Mouse (Mus musculus): ENCODE results near the gene Romo1. TPM values are rescaled to one million over a fixed set of nuclear protein-coding genes. Genes with fewer than 3 reads are reported as not detected.
"Not testable (repeated sequence)": the region's sequence is repeated elsewhere in the genome, so short reads cannot be mapped to it uniquely, and the experiment has no call there.

The Romo1 gene
- 380 and 410 TPM in 2 replicates for polyA plus RNA-seq (2016; fragmentation: Nextera tagmentation; extraction: Ambion mirVana)

DNA sequence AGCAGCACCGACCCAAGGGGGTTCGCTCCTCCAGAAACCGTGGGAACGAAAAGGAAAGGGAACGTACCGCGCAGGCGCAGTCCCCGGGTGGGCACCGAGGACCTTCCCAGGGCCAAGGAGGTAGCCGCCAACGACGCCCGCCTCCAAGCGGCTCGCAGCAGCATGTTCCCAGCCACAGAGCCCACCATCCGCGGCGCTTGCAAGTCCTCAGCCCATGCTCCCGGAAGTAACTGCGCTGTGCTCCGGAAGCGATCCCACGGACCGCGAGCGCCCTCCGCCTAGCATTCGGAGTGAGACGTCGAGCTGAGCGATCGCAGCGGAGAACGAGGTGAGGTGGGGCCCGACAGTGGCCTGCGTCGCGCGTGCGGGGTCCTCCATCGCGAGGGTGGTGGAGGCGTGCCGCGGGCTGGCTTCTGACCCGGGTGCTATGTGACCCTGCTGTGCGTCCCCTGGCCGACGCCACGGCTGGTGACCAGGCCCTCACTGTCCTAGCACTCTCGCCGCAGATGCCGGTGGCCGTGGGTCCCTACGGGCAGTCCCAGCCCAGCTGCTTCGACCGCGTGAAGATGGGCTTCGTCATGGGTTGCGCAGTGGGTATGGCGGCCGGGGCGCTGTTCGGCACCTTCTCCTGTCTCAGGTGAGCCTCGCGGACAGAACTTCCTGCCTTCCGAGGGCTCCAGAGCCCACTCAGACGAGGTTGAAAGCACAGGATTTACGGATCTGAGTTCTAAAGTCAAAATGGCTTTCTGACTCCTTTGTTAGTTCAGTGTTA is at the start of gene Romo1, which contains the start of gene Nfs1:
Gene Romo1, plus strand, starts transcription at position 87 of the 772 bp plus-strand sequence.
Gene Nfs1, minus strand, starts transcription at position 234 of the 772 bp plus-strand sequence.
- Histone ChIP-seq H3K27me3 (ENCODE audit: low read depth, poor library complexity, severe bottlenecking) (no peaks in the 10 kb centered on the region), H3K4me3 (peak within 1 kb of the TSS; percentile 81), H3K4me1 (peaks cover 10% of the 10 kb centered on the region), H3K27ac (peak within 1 kb of the TSS; percentile 93), H3K36me3 (peaks cover 46% of the 10 kb centered on the region), H3K9me3 (replicated peaks) (no peaks in the 10 kb centered on the region)
- under 1% methylated on average over 70 of the region's 70 CpGs for WGBS
- peak; percentile 98 for DNase-seq (ENCODE audit: low spot score)

GRCm38 (mm10) chr2:156110627-156111357 is 33.0 kb upstream of the Romo1 start:
- Histone ChIP-seq H3K36me3 (peaks cover 24% of the 10 kb centered on the region), H3K9me3 (replicated peaks) (no peaks in the 10 kb centered on the region), H3K27ac (peak overlapping the region; percentile 99), H3K27me3 (ENCODE audit: low read depth, poor library complexity, severe bottlenecking) (no peaks in the 10 kb centered on the region), H3K4me3 (peak overlapping the region; percentile 97), H3K4me1 (peaks cover 10% of the 10 kb centered on the region)
- 2% methylated on average over 16 of the region's 16 CpGs for WGBS
- DNase-seq (ENCODE audit: low spot score), result peak; percentile 62

GRCm38 (mm10) chr2:156111358-156112079 is 32.3 kb upstream of the Romo1 start, which contains the start of the genes Cpne1 and Rbm12:
Cpne1 (minus strand) TSS chr2:156111965.
Rbm12 (minus strand) TSS chr2:156111978.
- peak; percentile 97 for DNase-seq (ENCODE audit: low spot score)
- H3K27ac ChIP-seq, result peak within 1 kb of the TSS; percentile 99
- no peaks in the 10 kb centered on the region for H3K9me3 ChIP-seq (replicated peaks)
- H3K4me3 ChIP-seq, result peak within 1 kb of the TSS; percentile 97
- WGBS, result under 1% methylated on average over 74 of the region's 74 CpGs
- no peaks in the 10 kb centered on the region for H3K27me3 ChIP-seq (ENCODE audit: low read depth, poor library complexity, severe bottlenecking)
- H3K36me3 ChIP-seq, result peaks cover 20% of the 10 kb centered on the region
- peaks cover 10% of the 10 kb centered on the region for H3K4me1 ChIP-seq

DNA sequence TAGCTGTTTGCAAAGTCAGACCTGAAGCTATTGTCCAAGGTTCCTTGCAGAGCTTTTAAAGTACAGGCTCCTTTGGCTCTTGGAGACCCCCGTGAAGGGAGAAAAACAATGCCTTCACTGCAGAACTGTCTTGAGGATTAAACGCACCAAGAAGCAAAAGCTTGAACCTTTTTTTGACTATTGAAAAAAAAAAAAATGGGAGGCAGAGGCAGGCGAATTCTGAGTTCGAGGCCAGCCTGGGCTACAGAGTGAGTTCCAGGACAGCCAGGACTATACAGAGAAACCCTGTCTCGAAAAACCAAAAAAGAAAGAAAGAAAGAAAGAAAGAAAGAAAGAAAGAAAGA is 31.8 kb upstream of the Romo1 start:
- WGBS, result 36% methylated on average over 5 of the region's 5 CpGs
- DNase-seq (ENCODE audit: low spot score); H3K4me1 ChIP-seq; H3K9me3 ChIP-seq (replicated peaks); H3K27me3 ChIP-seq (ENCODE audit: low read depth, poor library complexity, severe bottlenecking): not testable (repeated sequence)
- H3K4me3 ChIP-seq, result peak overlapping the region; percentile 97
- H3K27ac ChIP-seq, result peak overlapping the region; percentile 99
- H3K36me3 ChIP-seq, result peaks cover 20% of the 10 kb centered on the region

DNA sequence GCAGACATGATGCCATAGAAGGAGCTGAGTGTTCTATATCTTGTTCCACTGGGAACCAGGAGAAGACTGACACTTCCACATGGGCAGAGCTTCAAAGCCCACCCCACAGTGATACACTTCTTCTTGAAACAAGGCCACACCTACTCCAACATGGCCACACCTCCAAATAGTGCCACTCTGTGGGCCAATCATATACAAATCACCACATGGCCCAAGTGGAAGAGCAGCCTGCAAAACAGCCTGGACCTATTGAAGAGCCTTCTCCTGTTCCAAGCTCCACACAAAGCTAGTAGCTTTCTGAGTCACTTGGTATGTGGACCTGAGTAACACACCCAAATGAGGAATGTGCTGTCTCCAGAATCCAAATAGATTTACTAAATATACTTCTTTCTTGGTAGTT is 24.3 kb upstream of the Romo1 start:
- H3K4me1 ChIP-seq, result no peaks in the 10 kb centered on the region
- DNase-seq (ENCODE audit: low spot score), result no peak

GRCm38 (mm10) chr2:156123731-156124130 is 20.1 kb upstream of the Romo1 start:
- H3K27ac ChIP-seq, result no peak overlapping the region
- no peaks in the 10 kb centered on the region for H3K9me3 ChIP-seq (replicated peaks)
- 94% methylated on average over 5 of the region's 5 CpGs for WGBS
- H3K36me3 ChIP-seq, result peaks cover 41% of the 10 kb centered on the region
- no peak for DNase-seq (ENCODE audit: low spot score)
- H3K4me3 ChIP-seq, result no peak overlapping the region
- H3K27me3 ChIP-seq (ENCODE audit: low read depth, poor library complexity, severe bottlenecking), result no peaks in the 10 kb centered on the region
- H3K4me1 ChIP-seq, result no peaks in the 10 kb centered on the region

More for the DNA sequence above, 24.3 kb upstream of the Romo1 start:
- Histone ChIP-seq H3K36me3 (peaks cover 11% of the 10 kb centered on the region), H3K4me3 (no peak overlapping the region), H3K9me3 (replicated peaks) (no peaks in the 10 kb centered on the region), H3K27me3 (ENCODE audit: low read depth, poor library complexity, severe bottlenecking) (no peaks in the 10 kb centered on the region), H3K27ac (no peak overlapping the region)

DNA sequence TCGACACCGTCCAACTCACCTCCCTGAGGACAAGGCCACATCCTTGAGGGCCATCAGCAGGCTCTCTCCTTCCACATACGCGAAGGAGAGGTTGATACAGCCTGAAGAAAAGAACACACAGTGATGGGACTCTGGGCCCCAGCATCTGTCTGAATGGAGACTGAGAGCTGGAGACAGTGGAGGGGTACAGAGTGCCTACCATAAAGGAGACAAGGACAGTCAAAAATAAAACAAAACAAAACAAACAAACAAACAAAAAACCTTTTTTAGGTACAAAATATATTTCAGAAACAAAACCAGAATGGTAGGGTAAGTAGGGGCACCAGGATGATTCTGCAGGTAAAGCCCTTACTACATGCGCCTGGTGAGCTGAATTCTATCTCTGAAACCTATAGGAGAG is 16.8 kb upstream of the Romo1 start, which contains the start of gene Gm28036:
Gene Gm28036, minus strand, starts transcription at position 101 of the 400 bp plus-strand sequence.
- no peak for DNase-seq (ENCODE audit: low spot score)
- no peaks in the 10 kb centered on the region for H3K9me3 ChIP-seq (replicated peaks)
- H3K36me3 ChIP-seq, result peaks cover 54% of the 10 kb centered on the region
- no peaks in the 10 kb centered on the region for H3K27me3 ChIP-seq (ENCODE audit: low read depth, poor library complexity, severe bottlenecking)
- WGBS, result 95% methylated on average over 5 of the region's 5 CpGs
- no peak within 1 kb of the TSS for H3K4me3 ChIP-seq
- H3K4me1 ChIP-seq, result no peaks in the 10 kb centered on the region
- H3K27ac ChIP-seq, result no peak within 1 kb of the TSS

GRCm38 (mm10) chr2:156134161-156134560 is 9.7 kb upstream of the Romo1 start:
- H3K36me3 ChIP-seq, result peaks cover 33% of the 10 kb centered on the region
- no peaks in the 10 kb centered on the region for H3K4me1 ChIP-seq
- no peaks in the 10 kb centered on the region for H3K27me3 ChIP-seq (ENCODE audit: low read depth, poor library complexity, severe bottlenecking)
- no peak overlapping the region for H3K4me3 ChIP-seq
- no peak overlapping the region for H3K27ac ChIP-seq
- WGBS, result 89% methylated on average over 5 of the region's 5 CpGs
- DNase-seq (ENCODE audit: low spot score), result no peak
- H3K9me3 ChIP-seq (replicated peaks), result no peaks in the 10 kb centered on the region

GRCm38 (mm10) chr2:156135695-156136094 is 8.1 kb upstream of the Romo1 start:
- H3K4me1 ChIP-seq, result no peaks in the 10 kb centered on the region
- peaks cover 38% of the 10 kb centered on the region for H3K36me3 ChIP-seq
- 89% methylated on average over 6 of the region's 6 CpGs for WGBS
- H3K9me3 ChIP-seq (replicated peaks), result no peaks in the 10 kb centered on the region
- H3K27me3 ChIP-seq (ENCODE audit: low read depth, poor library complexity, severe bottlenecking), result no peaks in the 10 kb centered on the region
- no peak overlapping the region for H3K27ac ChIP-seq
- no peak for DNase-seq (ENCODE audit: low spot score)
- no peak overlapping the region for H3K4me3 ChIP-seq

- Histone ChIP-seq H3K27me3 (ENCODE audit: low read depth, poor library complexity, severe bottlenecking) (no peaks in the 10 kb centered on the region), H3K36me3 (peaks cover 41% of the 10 kb centered on the region), H3K4me3 (peak overlapping the region; percentile 81), H3K27ac (no peak overlapping the region), H3K4me1 (peaks cover 10% of the 10 kb centered on the region), H3K9me3 (replicated peaks) (no peaks in the 10 kb centered on the region)
- DNase-seq (ENCODE audit: low spot score), result no peak
- WGBS, result 87% methylated on average over 2 of the region's 2 CpGs
Observed at GRCm38 (mm10) chr2:156142820-156143219, 1.0 kb upstream of the Romo1 start.

DNA sequence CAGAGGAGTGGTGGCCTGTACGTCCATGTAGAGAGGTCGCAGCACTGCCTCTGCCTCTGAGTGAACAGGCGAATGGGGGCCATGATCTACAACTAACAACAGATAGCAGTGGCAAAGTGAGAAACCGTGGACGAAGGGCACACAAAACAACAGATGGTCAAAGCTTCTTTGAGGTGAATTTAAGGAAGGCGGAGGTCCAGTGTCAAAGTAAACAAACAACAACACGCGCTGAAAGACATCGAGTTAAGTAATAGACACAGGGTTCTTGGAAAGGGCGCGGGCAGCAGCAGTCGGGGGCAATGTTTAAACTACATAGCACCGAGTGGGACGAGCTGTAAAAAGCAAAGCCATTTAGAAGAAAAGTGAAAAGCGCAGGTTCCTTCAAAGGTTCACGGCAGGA is 472 bp upstream of the Romo1 start:
- Histone ChIP-seq H3K9me3 (replicated peaks) (no peaks in the 10 kb centered on the region), H3K4me1 (peaks cover 10% of the 10 kb centered on the region), H3K27me3 (ENCODE audit: low read depth, poor library complexity, severe bottlenecking) (no peaks in the 10 kb centered on the region), H3K36me3 (peaks cover 46% of the 10 kb centered on the region), H3K27ac (peak overlapping the region; percentile 93), H3K4me3 (peak overlapping the region; percentile 81)
- DNase-seq (ENCODE audit: low spot score), result no peak
- 2% methylated on average over 16 of the region's 16 CpGs for WGBS

DNA sequence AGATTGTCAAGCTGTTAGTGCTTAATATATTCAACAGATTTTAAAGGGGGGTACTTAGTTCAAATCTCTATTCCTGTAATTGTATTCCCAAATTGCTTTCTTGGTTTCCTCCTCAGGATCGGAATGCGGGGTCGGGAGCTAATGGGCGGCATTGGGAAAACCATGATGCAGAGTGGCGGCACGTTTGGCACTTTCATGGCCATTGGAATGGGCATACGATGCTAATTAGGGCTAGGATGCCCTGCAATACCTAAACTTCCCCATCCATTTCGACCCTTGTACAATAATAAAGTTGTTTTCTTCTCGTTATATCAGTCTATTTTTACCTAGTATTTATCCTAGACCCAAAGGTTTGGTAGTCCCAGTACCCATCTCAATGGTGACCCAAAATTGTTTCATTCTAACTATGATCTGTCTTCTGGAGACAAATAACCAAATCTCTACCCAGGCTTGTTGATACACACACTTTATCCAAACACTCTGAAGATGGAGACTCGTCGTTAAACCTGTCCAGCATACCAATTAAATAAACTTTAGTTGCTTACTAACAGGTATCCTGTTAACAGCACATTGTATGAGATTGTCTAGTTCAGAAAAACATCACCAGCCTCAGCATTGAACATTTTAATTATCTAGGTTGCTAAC is 1.8 kb downstream of the Romo1 start:
- DNase-seq (ENCODE audit: low spot score), result no peak
- H3K4me3 ChIP-seq, result peak overlapping the region; percentile 81; the same call in 1 of the 2 replicates
- H3K27ac ChIP-seq, result no peak overlapping the region
- no peaks in the 10 kb centered on the region for H3K27me3 ChIP-seq (ENCODE audit: low read depth, poor library complexity, severe bottlenecking)
- WGBS, result 68% methylated on average over 11 of the region's 11 CpGs
- no peaks in the 10 kb centered on the region for H3K9me3 ChIP-seq (replicated peaks)
- peaks cover 10% of the 10 kb centered on the region for H3K4me1 ChIP-seq
- H3K36me3 ChIP-seq, result peaks cover 52% of the 10 kb centered on the region
